Mouse (Mus musculus): ENCODE data around the gene Sqor.

Gene Sqor

GRCm38 (mm10) chr2:122765071-122765793 is at the start of gene Sqor:
Sqor (plus strand) TSS chr2:122765237.
- CTCF ChIA-PET: no interaction called here

GRCm38 (mm10) chr2:122716301-122716842 is 48.7 kb upstream of the Sqor start:
- CTCF ChIA-PET: no interaction called here

GRCm38 (mm10) chr2:122719232-122719631 is 45.8 kb upstream of the Sqor start:
- CTCF ChIA-PET: no interaction called here

GRCm38 (mm10) chr2:122720564-122720963 is 44.5 kb upstream of the Sqor start:
- CTCF ChIA-PET: no interaction called here

GRCm38 (mm10) chr2:122725604-122726003 is 39.4 kb upstream of the Sqor start:
- CTCF ChIA-PET: no interaction called here

DNA sequence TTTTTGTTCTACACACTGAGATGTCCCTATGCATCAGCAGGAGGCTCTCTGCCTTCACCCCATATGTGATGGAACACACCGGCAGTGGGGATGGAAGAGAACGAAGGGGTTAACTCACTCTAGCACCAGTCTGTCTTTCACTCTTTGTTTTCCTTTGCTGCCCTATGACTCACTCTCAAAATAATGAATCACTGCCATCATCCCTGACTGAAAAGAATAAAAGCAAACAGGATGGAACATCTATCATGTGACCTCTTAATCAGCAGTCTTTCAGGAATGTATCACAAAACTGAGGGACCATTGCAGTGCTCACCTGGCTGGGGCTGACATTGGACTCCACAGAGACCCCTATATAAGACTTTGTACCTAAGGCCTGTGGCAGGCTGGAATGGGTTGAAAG is 33.6 kb upstream of the Sqor start:
- CTCF ChIA-PET: no interaction called here

DNA sequence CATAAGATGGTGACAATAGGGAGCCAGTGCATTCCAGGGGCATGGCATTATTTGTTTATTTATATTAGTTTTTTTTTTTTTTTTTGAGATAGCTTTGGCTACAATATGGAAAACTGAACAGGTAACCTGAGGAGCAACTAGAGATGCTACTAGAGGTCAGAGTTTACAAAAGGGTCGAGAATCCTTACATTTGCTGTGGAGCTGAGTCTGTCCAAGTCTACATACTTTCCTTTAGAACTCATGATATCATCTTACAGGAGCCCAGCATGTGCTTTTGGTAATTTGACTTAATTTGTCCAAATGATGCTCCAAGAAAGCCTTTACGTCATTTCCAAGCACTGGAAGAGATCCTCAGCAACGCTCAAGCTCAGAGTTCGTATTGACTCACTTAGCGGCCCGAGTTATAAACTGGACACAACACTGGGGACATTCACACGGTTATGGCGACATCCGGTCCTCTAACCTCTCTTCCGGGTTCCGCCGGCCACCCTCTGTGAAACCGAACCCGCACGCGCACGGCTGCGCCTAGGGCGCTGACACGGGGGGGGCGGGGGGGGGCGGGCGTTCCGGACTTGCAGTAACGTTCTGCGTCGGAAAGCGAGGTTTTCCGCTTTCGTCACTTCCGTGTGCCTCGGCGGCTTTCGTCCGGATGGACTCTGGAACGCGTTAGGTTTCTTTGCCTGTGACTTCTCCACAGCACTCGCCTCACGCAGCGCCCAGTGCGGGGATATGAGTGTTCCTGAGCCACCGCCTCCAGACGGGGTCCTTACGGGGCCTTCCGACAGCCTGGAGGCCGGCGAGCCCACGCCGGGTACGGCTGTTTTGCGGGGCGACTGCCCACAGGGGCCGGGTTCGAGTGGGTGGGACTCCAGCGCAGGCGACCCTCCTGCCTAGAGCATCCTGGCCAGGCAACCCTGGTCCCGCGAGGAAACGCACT is 26.9 kb upstream of the Sqor start, which contains the start of gene Bloc1s6:
Gene Bloc1s6 (plus strand): TSS at position 610 of the 937 bp plus-strand sequence.
- CTCF ChIA-PET: interaction anchor here (0.6 kb wide), 1 partner anchor 1318 kb away, joined by 7 read pairs; no protein-coding TSS in a partner anchor

DNA sequence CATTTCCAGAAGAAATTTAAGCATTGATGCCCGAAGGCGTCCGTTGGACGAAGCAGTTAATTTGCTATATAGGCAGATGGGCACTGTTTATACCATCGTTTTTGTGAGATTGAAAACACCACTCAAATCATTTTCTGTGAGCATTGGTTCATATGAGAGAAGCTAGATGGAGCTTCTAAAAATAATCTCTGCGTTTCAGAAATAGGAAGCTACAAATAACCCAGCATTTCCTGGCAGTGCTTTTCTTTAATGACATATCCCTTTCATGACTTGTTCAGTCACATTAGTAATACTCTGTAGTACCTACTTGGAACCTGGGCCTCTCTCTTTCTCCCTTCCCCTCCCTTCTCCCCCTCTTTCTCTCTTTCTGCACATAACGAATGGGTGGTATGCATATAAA is 26.0 kb upstream of the Sqor start:
- CTCF ChIA-PET: no interaction called here

DNA sequence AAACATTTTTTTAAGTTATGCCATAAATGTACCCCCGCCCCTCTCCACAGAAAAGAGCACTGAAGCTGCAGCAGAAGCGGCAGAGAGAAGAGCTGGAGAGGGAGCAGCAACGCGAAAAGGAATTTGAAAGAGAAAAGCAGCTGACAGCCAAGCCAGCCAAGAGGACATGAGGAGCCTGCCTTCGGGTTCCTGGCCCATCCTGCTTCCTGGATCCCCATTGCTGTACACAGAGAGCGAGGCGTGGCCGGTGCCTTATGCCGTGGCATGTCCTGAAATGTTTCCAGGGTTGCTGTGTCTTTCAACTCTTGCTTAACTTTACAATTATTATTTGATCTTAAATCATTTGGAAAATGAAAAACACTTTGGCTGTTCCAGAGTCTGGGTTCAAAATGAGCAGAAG is 18.6 kb upstream of the Sqor start:
- CTCF ChIA-PET: no interaction called here

DNA sequence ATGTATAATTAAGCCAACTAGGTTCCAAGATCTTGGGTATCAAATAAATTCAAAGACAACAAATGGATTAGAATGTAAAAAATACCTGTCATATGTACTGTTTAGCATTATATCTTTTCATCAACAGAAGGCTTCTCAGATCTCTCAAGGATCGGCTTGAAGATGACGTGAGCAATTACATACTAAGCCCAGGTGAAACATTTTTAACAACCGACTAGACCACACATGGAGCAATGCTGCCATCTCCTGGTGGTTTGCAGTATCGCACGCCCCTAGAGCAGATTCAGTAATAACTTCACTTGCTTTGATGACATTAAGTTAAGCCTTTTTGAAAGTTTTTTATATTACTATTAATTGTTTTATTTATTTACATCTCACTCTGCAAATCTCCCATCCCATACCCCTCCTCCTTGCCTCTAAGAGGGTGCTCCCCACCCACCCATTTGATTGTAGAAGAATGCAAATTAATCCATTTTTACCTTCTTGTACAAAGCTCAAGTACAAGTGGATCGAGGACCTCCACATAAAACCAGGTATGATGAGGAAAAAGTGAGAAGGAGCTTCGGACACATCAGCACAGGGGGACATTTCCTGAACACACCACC is 11.2 kb upstream of the Sqor start:
- CTCF ChIA-PET: interaction anchor here (0.6 kb wide), 1 partner anchor 399 kb away, joined by 11 read pairs; no protein-coding TSS in a partner anchor

GRCm38 (mm10) chr2:122759791-122760190 is 5.2 kb upstream of the Sqor start:
- CTCF ChIA-PET: no interaction called here

GRCm38 (mm10) chr2:122762991-122763390 is 2.0 kb upstream of the Sqor start:
- CTCF ChIA-PET: no interaction called here

- CTCF ChIA-PET: no interaction called here
Observed at GRCm38 (mm10) chr2:122764526-122764925, 511 bp upstream of the Sqor start.

DNA sequence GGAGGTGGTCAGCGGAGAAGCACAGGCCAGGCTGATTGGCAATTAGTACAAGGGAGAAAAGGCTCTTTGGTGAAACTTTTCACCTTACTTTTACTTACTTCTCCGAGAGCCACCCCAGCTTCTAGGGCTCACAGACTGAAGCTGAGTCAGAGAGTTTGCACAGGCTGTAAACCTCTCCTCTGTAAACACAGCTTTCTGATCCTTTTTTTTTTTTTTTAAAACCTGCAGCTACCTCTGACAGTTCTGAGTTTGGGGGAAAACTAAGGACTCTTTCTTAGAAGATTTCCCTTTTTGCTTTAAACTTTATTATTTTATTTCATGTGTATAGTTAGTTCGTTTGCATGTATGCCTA is 733 bp downstream of the Sqor start:
- CTCF ChIA-PET: no interaction called here

DNA sequence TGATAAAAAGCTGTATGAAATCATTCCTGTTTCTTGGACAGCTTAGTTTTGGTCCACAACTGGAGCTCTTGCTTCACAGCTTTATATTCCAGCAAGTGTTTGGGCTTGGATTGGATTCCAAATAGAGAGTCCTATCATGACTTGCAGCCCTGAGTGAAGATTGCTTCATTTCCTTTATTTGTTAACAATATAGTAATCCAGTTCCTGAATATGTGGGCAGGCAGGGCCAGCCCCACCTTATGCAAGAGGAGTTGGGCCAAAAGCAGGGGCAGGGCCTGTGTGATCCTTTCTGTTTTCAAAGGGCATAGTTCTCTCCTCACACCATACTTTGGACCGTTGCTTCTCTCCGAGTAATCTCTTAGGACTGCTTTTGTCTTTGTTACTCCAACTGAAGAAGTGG is 6.0 kb downstream of the Sqor start:
- CTCF ChIA-PET: no interaction called here

DNA sequence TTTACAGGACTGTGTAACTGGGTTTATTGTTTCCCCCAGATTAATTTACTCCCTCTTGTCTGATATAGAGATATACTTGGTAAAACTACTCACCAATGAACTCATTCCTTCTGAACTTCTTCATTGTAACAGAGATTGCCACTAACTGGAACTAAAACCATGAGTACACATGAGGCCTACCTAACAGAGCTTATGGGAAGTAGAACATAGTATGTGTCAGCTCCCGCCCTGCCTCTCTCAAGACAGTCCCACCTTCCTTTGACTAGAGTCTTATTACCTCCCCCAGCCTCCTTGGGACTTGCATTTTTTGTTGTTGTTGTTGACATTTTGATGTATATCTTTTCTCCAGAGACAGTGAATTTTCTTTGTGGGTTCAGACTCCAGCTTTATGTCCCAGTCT is 7.9 kb downstream of the Sqor start:
- CTCF ChIA-PET: interaction anchor here (0.7 kb wide), 1 partner anchor 14 kb away, joined by 3 read pairs; no protein-coding TSS in a partner anchor

DNA sequence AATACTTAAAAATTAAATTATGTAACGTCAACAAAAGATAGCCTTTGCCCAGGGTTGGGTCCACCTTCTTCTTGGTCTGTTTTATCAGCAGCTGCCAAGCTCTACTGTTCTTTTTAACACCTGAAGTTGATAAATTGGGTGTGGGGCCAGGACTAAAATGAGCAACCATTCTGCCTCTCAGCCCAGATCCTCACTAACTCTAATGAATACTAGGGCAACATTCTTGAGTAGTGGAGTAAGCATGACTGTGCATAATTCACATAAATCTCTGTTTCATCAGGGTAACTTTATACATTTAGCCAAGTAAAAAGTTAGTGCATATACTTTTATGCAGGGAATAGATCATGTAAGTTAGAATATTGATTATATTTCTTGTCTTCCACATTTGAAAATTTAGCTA is 10.5 kb downstream of the Sqor start:
- CTCF ChIA-PET: no interaction called here

DNA sequence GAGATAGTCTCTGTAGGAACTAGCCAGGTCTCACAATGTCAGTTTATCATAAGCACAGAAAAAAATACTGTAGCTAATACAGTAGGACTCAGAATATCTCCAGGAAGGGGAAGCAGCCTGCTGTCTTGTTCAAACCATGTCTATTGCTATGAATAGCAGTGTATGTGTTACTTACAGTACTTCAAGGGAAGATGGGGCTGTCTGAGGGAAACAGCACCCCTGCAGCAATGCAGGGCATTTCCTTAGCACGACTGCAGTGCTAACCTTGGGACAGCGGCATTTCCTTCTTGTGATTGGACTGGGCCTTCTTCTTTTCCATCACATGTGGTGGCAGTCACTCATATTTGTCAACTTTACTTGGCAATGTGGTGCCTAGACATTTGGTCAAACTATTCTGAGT is 11.8 kb downstream of the Sqor start:
- CTCF ChIA-PET: no interaction called here

DNA sequence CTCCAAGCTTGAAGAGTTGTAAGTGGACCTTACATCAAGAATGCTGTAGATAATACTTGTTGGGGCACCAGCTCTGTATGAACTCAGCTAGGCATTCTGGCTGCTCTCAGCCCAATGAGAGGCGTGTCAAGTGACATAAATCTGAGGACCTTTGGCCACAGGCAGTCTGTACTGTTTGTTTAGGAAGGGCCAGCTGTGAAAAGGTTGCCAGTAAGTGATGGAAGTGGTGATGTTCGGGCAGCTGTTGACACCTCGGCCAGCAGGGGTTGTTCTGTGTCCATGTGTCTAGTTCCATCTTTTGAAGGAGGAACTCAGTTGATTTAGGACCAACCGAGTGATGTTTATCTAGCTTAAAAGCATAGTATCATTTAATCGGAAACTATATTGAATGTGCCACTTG is 14.9 kb downstream of the Sqor start:
- CTCF ChIA-PET: no interaction called here

GRCm38 (mm10) chr2:122780447-122780846 is 15.4 kb downstream of the Sqor start:
- CTCF ChIA-PET: no interaction called here

- CTCF ChIA-PET: no interaction called here
Observed at GRCm38 (mm10) chr2:122781590-122782356, 16.7 kb downstream of the Sqor start.

DNA sequence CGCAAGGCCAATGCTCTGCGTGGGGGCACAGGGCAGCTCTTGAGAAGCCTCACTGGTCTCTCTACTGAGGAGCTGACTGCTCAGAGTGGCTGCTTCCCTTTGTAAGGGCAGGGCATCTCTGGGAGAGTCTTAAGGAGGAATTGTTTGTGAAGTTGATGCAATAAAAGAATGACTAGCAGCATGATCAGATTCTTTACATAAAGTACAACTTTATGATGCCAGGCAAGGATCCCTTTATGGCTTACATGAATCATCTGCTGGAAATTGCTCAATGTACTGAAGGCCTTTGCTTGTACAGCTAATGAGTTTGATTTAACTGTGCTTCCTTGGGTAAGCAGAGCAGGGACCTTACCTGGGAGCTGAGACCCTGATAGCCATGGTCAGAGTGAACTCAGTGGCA is 18.7 kb downstream of the Sqor start:
- CTCF ChIA-PET: no interaction called here
